Mouse (Mus musculus): ENCODE data around the gene Gm21985. TPM values are rescaled to one million over a fixed set of nuclear protein-coding genes. Genes with fewer than 3 reads are reported as not detected.
A peak's percentile ranks its signal among the peaks of the same experiment; 100 is the strongest.
"Not testable (repeated sequence)": the region's sequence is repeated elsewhere in the genome, so short reads cannot be mapped to it uniquely, and the experiment has no call there.

Gm21985 gene
- polyA plus RNA-seq, 1 experiment from 2014 or later, result not detected

DNA sequence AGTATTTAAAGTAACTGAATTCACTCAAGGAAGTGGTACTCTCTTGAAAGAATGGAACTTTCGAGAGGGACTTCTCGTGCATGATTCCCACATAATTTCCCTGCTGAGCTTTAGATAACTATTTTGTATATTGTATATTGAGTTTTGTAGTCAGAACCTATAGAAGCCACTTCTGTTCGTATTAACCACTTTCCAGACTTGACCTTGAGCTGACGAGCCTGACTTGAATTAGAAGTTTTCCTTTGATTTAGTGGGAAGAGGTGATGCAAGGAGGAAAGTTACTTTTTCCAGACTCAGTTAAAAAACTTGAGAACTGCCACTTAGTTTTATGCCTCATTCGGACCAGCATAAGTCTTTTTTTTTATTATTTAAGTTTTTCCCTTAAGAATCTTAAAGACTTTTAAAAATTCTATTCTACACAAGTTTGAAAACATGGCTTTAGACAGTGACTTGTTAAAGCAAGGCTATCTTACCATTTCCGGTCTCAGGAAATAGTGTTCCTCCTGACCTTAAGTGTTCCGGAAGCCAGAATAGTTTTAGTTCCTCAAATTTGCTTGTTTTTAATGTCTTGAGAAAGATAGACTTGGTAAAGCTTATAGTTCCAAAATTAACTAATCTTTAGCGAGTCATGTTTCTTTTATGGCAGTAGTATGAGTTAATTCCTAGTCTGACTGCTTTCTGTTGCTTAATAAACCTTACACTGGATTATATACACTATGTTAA lies 1.6 kb downstream of the Gm21985 start:
- Histone ChIP-seq H3K27me3 (replicated peaks) (no peaks in the 10 kb centered on the region), H3K4me2 (replicated peaks) (peak overlapping the region; percentile 84; the same call in 1 of the 2 replicates), H3K4me3 (replicated peaks) (0 out of 2 replicates have a peak overlapping the region, but pooled peaks have one; percentile 81), H3K27ac (no peak overlapping the region), H3K4me1 (replicated peaks) (peaks cover 14% of the 10 kb centered on the region), H3K36me3 (no peaks in the 10 kb centered on the region), H3K9me3 (no peaks in the 10 kb centered on the region), H3K9ac (no peak overlapping the region)
- WGBS, result 73% methylated on average over 8 of the region's 8 CpGs
- no peak for ATAC-seq

DNA sequence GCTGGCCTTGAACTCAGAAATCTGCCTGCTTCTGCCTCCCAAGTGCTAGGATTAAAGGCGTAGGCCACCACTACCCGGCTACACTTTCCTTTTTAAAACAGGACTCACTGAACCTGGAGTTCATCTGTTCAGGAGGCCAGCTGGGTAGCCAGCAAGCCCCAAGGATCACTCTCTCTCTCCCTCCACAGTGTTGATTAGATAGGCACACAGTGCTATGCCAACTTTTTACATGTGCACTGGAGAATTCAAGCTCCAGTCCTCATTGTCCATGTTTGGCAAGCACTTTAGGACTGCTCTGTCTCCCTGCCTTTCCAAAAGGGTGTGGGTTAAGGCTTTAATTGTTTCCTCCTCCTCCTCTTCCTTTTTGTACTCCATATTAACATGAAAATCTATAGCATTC lies 3.9 kb downstream of the Gm21985 start:
- whole genome bisulfite sequencing, result 90% methylated on average over 2 of the region's 2 CpGs
- ATAC-seq, result no peak

DNA sequence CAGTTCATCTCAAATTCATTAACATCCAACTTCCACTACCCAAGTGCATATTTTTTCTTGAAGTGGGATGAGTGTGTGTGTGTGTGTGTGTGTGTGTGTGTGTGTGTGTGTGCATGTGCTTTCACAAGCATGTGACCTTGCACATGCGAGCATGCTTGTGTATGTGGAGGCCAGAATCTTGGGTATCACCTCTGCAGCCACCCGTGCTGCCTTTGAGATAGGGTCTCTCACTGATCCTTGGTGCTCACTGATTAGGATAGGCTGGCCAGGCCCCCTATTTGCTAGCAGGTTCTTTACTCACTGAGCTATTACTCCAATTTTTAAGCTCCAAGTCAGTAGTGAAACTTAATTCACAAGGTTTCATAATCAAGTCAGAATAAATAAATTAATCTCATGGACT lies 6.8 kb downstream of the Gm21985 start:
- ATAC-seq, result no peak
- 86% methylated on average over 2 of the region's 2 CpGs for WGBS

More for the DNA sequence above, 3.9 kb downstream of the Gm21985 start:
- Histone ChIP-seq H3K4me3 (replicated peaks) (no peak overlapping the region), H3K27ac (no peak overlapping the region), H3K27me3 (replicated peaks) (no peaks in the 10 kb centered on the region), H3K4me2 (replicated peaks) (no peak overlapping the region), H3K4me1 (replicated peaks) (peaks cover 10% of the 10 kb centered on the region; the same call in 1 of the 2 replicates), H3K9ac (no peak overlapping the region), H3K9me3 (no peaks in the 10 kb centered on the region), H3K36me3 (no peaks in the 10 kb centered on the region)

DNA sequence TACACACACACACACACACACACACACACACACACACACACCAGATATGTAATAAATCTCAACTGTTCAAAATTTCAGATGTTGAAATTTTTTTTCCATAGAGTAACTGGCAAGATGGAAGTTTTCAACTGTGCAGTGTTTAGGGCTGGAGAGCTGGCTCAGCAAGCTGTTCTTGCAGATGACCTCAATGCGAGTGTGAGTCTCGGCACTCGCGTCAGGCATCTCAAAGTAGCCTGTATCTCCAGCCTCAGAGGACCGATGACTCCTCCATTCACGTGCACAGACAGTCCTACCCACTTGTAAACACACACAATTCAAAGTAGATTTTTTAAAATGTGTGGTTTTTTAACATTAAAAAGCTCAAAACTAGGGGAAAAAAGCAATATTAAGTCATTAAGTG lies 7.4 kb downstream of the Gm21985 start:
- Histone ChIP-seq H3K9ac (no peak overlapping the region), H3K4me3 (replicated peaks) (no peak overlapping the region), H3K27ac (no peak overlapping the region), H3K36me3 (no peaks in the 10 kb centered on the region), H3K4me2 (replicated peaks) (no peak overlapping the region), H3K27me3 (replicated peaks) (no peaks in the 10 kb centered on the region), H3K9me3 (no peaks in the 10 kb centered on the region), H3K4me1 (replicated peaks) (no peaks in the 10 kb centered on the region)
- ATAC-seq, result no peak
- 81% methylated on average over 6 of the region's 6 CpGs for WGBS

More for the DNA sequence above, 6.8 kb downstream of the Gm21985 start:
- Histone ChIP-seq H3K4me1 (replicated peaks) (no peaks in the 10 kb centered on the region), H3K9ac (no peak overlapping the region), H3K4me3 (replicated peaks) (no peak overlapping the region), H3K27me3 (replicated peaks) (no peaks in the 10 kb centered on the region), H3K9me3 (no peaks in the 10 kb centered on the region), H3K36me3 (no peaks in the 10 kb centered on the region), H3K4me2 (replicated peaks) (no peak overlapping the region), H3K27ac (no peak overlapping the region)

DNA sequence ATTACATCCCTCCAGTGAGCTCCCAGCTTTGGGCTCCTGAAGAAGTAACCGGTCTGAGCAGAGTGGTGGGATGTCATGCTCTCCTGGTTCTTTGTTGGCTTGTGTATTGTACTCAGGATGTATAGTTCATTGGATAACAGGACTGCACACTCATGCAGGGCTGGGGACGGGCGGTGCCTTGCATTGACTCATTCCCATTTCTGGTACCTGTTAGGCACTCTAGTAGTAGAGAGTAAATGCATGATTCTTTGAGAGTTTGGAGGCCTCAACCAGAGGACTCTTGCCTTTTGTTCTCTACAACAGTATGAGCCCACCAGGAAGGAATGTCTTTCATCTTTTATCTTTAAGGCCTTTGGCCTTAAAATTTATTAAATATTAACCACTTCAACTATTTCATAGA lies 10.8 kb downstream of the Gm21985 start:
- H3K27ac ChIP-seq, result no peak overlapping the region
- 66% methylated on average over 3 of the region's 3 CpGs for WGBS

DNA sequence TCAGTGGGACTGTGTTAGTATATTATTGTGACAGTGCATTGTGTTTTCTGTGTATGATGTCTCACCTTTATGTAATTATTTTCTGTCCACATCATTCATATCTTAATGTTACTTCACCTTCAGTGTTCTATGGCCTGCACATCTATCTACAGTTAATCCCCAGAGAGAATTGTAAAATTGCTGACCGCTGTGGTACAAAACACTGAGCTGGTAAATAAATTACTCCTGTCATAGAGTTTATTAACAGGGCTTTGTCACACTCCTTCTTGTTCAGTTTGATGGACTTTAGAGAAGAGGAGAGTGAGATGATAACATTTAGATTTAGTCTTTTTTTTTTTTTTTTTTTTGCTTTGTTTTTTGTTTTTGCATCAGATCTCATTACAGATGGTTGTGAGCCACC lies 16.7 kb downstream of the Gm21985 start:
- no peak overlapping the region for H3K9ac ChIP-seq
- no peaks in the 10 kb centered on the region for H3K36me3 ChIP-seq
- no peak overlapping the region for H3K4me3 ChIP-seq (replicated peaks)
- H3K27me3 ChIP-seq (replicated peaks), result no peaks in the 10 kb centered on the region
- no peaks in the 10 kb centered on the region for H3K4me1 ChIP-seq (replicated peaks)
- H3K9me3 ChIP-seq, result no peaks in the 10 kb centered on the region
- no peak for ATAC-seq
- no peak overlapping the region for H3K4me2 ChIP-seq (replicated peaks)
- no peak overlapping the region for H3K27ac ChIP-seq
- WGBS, result 95% methylated on average over 1 of the region's 1 CpGs

More for the DNA sequence above, 10.8 kb downstream of the Gm21985 start:
- peak; percentile 81 for ATAC-seq
- Histone ChIP-seq H3K9me3 (no peaks in the 10 kb centered on the region), H3K27me3 (replicated peaks) (no peaks in the 10 kb centered on the region), H3K36me3 (no peaks in the 10 kb centered on the region), H3K4me2 (replicated peaks) (no peak overlapping the region), H3K4me3 (replicated peaks) (no peak overlapping the region), H3K4me1 (replicated peaks) (no peaks in the 10 kb centered on the region), H3K9ac (no peak overlapping the region)

DNA sequence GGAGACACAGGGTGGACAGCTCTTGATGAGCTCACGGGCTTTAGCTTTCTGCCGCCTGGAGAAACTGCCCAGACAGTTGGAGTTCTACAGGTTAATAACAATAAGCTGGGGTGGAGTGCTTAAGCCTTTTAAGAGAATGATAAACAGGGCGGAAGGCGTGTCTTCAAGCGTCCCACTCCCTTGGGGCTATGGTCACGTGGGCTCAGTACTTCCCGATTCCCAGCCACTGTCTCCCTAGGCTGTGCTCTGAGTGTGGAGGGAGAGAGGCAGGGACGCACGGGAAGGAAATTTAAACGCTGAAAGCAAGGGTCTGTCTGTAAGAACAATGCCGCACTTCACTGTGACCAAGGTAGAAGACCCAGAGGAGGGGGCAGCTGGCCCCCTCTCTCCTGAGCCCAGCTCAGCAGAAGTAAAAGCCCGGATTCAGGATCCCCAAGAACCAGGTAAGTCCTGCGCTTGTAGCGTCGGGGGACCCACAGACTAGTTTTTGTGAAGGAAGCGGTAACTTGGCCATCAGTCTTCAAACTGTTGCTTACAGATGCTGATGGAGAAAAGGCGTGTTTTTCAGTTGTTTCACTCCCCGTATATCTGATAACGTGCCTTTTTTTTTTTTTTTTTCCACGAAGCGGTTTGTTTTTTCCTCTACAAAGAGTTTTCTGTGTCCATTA lies 18.4 kb downstream of the Gm21985 start:
- WGBS, result 2% methylated on average over 21 of the region's 21 CpGs
- Histone ChIP-seq H3K9ac (peak overlapping the region; percentile 59), H3K4me2 (replicated peaks) (peak overlapping the region; percentile 84), H3K4me3 (replicated peaks) (peak overlapping the region; percentile 57), H3K4me1 (replicated peaks) (no peaks in the 10 kb centered on the region), H3K27ac (0 out of 2 replicates have a peak overlapping the region, but pooled peaks have one; percentile 49), H3K27me3 (replicated peaks) (no peaks in the 10 kb centered on the region), H3K9me3 (no peaks in the 10 kb centered on the region), H3K36me3 (no peaks in the 10 kb centered on the region)
- ATAC-seq, result peak; percentile 94

DNA sequence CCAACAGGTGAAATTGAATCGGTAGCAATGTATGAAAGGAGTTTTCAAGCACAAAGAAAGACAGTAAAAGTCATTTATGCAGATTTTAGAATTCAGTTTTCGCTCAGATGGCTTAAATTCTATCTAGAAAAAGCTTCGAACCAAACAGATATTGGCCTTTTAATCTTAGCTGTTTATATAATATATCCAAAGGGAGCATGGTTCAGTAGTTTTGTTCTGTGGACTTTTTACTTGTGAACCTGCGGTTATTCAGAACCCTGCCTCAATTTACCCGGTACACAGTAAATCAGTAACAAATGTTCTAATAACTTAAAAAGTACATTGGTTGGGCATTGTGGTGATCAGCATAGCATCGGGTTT lies 18.9 kb downstream of the Gm21985 start:
- no peaks in the 10 kb centered on the region for H3K36me3 ChIP-seq
- no peak for ATAC-seq
- H3K27ac ChIP-seq, result no peak overlapping the region
- H3K4me3 ChIP-seq (replicated peaks), result peak overlapping the region; percentile 57
- H3K9ac ChIP-seq, result peak overlapping the region; percentile 59
- 40% methylated on average over 6 of the region's 6 CpGs for WGBS
- no peaks in the 10 kb centered on the region for H3K27me3 ChIP-seq (replicated peaks)
- H3K9me3 ChIP-seq, result no peaks in the 10 kb centered on the region
- H3K4me2 ChIP-seq (replicated peaks), result peak overlapping the region; percentile 84
- no peaks in the 10 kb centered on the region for H3K4me1 ChIP-seq (replicated peaks)

DNA sequence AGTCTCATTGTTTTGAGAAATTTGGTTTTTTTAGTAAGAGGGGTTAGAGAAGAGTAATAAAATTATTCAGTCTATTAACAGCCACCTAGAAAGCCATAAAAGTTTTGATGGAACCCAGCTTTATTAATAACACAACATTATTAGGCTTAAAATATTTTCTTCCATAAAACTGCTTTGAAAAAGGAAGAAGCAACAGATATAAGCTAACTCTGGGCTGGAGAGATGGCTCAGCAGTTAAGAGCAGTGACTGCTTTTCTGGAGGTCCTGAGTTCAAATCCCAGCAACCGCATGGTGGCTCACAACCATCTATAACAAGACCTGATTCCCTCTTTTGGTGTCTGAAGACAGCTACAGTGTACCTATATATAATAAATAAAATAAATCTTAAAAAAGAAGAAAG lies 19.9 kb downstream of the Gm21985 start:
- H3K4me1 ChIP-seq (replicated peaks); H3K9ac ChIP-seq; H3K4me2 ChIP-seq (replicated peaks); H3K27me3 ChIP-seq (replicated peaks); H3K27ac ChIP-seq; H3K36me3 ChIP-seq; H3K4me3 ChIP-seq (replicated peaks); H3K9me3 ChIP-seq; ATAC-seq: not testable (repeated sequence)
- 95% methylated on average over 1 of the region's 1 CpGs for WGBS

DNA sequence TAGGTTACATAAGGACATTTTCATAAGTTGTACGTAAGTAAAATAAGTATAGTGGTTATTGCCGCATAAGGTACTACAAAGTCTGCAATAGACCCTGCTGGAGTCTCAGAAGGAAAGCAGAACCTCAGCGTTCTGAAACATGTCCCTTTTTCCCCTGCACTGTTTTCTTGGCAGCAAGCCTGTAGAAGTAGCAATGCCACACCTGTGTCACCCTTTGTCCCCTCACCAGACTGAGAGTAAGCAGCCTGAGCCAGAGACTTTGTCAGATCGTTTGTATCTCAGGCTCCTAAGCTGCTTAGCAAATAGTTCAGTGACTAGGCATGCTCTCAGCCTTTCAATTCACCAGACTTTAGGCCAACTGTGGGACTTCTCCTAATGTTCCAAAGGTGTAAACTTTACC lies 20.9 kb downstream of the Gm21985 start:
- Histone ChIP-seq H3K9me3 (no peaks in the 10 kb centered on the region), H3K4me2 (replicated peaks) (no peak overlapping the region), H3K36me3 (no peaks in the 10 kb centered on the region), H3K4me3 (replicated peaks) (no peak overlapping the region), H3K27me3 (replicated peaks) (no peaks in the 10 kb centered on the region), H3K9ac (no peak overlapping the region), H3K27ac (0 out of 2 replicates have a peak overlapping the region, but pooled peaks have one; percentile 40), H3K4me1 (replicated peaks) (no peaks in the 10 kb centered on the region)
- ATAC-seq, result peak; percentile 67
- WGBS, result 57% methylated on average over 4 of the region's 4 CpGs

DNA sequence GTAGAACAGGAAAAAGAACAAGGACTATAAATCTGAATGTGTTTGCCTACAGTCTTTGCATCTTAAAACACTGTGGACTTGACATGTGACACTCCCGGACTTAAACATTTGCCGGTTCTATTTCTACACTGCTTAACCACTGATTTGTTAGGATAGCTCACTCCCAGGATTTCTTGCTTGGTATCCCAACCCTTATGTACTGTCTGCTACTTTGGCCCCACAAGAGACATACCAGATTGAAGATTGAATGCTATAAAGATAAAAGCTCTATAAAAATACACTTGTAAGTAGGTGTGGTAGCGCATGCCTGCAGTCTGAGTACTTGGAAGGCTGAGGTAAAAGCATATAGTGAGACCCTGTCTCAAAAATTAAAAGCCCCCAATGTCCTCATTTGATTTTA lies 23.4 kb downstream of the Gm21985 start:
- Histone ChIP-seq H3K4me2 (replicated peaks) (no peak overlapping the region), H3K27ac (0 out of 2 replicates have a peak overlapping the region, but pooled peaks have one; percentile 2), H3K9ac (no peak overlapping the region), H3K36me3 (no peaks in the 10 kb centered on the region), H3K27me3 (replicated peaks) (no peaks in the 10 kb centered on the region), H3K9me3 (no peaks in the 10 kb centered on the region), H3K4me1 (replicated peaks) (no peaks in the 10 kb centered on the region), H3K4me3 (replicated peaks) (no peak overlapping the region)
- peak; percentile 69 for ATAC-seq
- 57% methylated on average over 3 of the region's 3 CpGs for WGBS

DNA sequence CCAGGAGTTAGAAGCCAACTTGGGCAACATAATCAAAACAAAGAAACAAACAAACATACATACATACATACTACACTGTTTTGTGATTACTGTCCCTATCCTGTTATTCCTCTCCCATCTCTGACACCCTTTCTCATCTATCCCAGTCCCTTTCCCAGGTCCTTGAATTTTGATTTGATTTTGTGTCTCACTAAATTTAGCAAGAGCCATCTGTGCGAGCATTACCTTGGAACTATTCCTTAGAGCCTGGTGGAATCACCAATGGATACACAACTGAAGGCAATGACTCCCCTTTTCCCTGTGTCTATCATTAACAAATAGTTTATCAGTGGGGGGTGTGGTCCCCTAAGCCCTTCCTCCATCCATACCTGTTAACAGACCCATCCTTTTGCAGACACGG lies 26.7 kb downstream of the Gm21985 start:
- ATAC-seq, result no peak
- Histone ChIP-seq H3K9ac (no peak overlapping the region), H3K36me3 (no peaks in the 10 kb centered on the region), H3K27me3 (replicated peaks) (no peaks in the 10 kb centered on the region), H3K4me3 (replicated peaks) (no peak overlapping the region), H3K4me1 (replicated peaks) (no peaks in the 10 kb centered on the region), H3K27ac (no peak overlapping the region), H3K4me2 (replicated peaks) (no peak overlapping the region), H3K9me3 (no peaks in the 10 kb centered on the region)
- 87% methylated on average over 2 of the region's 2 CpGs for WGBS

DNA sequence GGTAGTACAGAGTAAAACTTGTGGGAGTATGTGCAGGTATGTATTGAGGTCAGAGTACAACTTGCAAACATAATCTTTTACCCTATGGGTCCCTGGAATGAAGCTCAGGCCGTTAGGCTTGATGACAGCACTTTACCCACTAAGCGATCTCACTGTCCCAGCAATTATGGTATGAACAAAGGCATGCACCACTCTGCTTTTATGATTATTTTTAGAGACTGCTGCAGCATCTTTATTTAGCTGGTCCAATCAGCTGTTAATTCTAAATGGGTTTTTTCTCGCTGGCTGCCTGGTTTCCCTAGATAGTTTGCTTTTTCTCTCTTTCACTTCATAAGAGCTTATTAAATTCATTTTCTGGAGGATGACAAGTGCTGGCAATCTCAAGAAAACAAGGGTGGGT lies 30.1 kb downstream of the Gm21985 start:
- no peaks in the 10 kb centered on the region for H3K4me1 ChIP-seq (replicated peaks)
- no peaks in the 10 kb centered on the region for H3K27me3 ChIP-seq (replicated peaks)
- H3K9ac ChIP-seq, result no peak overlapping the region
- no peaks in the 10 kb centered on the region for H3K36me3 ChIP-seq
- H3K4me3 ChIP-seq (replicated peaks), result no peak overlapping the region
- H3K9me3 ChIP-seq, result no peaks in the 10 kb centered on the region
- WGBS, result 68% methylated on average over 3 of the region's 3 CpGs
- no peak overlapping the region for H3K4me2 ChIP-seq (replicated peaks)
- no peak for ATAC-seq
- H3K27ac ChIP-seq, result no peak overlapping the region
